Mouse (Mus musculus) neural tube, embryonic 13.5 days (tissue): ENCODE measurements around the gene Commd8. TPM values are rescaled to one million over a fixed set of nuclear protein-coding genes. Genes with fewer than 3 reads are reported as not detected.
A peak's percentile ranks its signal among the peaks of the same experiment; 100 is the strongest.

Experiments
- ATAC-seq: fragments of 200-750 bp; cut with Nextera tagmentation; 2 replicates; pipeline ENCODE4 v1.8.0; 2017; ENCODE audit warnings: low read depth, mild to moderate bottlenecking, moderate TSS enrichment, moderate library complexity
- H3K27ac ChIP-seq: fragments of 300-500 bp; sonication (generic); replicated peaks from 2 replicates; pipeline ENCODE4 v1.5.1; 2015; ENCODE audit warnings: moderate library complexity, mild to moderate bottlenecking, inconsistent platforms
- H3K27me3 ChIP-seq: fragments of 300-500 bp; sonication (generic); 2 replicates; pipeline ENCODE4 v1.6.1; 2015; ENCODE audit warnings: mild to moderate bottlenecking, inconsistent platforms
- H3K36me3 ChIP-seq: fragments of 300-500 bp; sonication (generic); 2 replicates; pipeline ENCODE4 v1.6.1; 2015; ENCODE audit warnings: mild to moderate bottlenecking, inconsistent platforms
- H3K4me1 ChIP-seq: fragments of 300-500 bp; sonication (generic); replicated peaks from 2 replicates; pipeline ENCODE4 v1.6.1; 2015; ENCODE audit warnings: inconsistent platforms
- H3K4me2 ChIP-seq: fragments of 300-500 bp; sonication (generic); 2 replicates; pipeline ENCODE4 v1.6.1; 2015; ENCODE audit warnings: inconsistent platforms, mild to moderate bottlenecking, moderate library complexity
- H3K4me3 ChIP-seq: fragments of 300-500 bp; sonication (generic); 2 replicates; pipeline ENCODE4 v1.5.1; 2015; ENCODE audit warnings: mild to moderate bottlenecking, inconsistent platforms
- H3K9ac ChIP-seq: fragments of 300-500 bp; sonication (generic); 2 replicates; pipeline ENCODE4 v1.6.1; 2015; ENCODE audit warnings: moderate library complexity, mild to moderate bottlenecking, inconsistent platforms
- H3K9me3 ChIP-seq: fragments of 300-500 bp; sonication (generic); 2 replicates; pipeline ENCODE4 v1.6.1; 2016; ENCODE audit warnings: inconsistent platforms
- WGBS: fragments of 180-500 bp; shearing (Covaris S2); methylation state at CpG from one replicate; pipeline ENCODE4 v1.1.7; 2015; 5-methylcytosine and 5-hydroxymethylcytosine counted together
- polyA plus RNA-seq: library from polyadenylated mRNA; unstranded; fragments of >200 nt; fragmentation: Nextera tagmentation; extraction: Ambion mirVana; gene quantifications from 2 replicates; pipeline ENCODE4 v1.2.1, GENCODE M21; 2015

The Commd8 gene
- 150 and 156 TPM in 2 replicates for polyA plus RNA-seq

DNA sequence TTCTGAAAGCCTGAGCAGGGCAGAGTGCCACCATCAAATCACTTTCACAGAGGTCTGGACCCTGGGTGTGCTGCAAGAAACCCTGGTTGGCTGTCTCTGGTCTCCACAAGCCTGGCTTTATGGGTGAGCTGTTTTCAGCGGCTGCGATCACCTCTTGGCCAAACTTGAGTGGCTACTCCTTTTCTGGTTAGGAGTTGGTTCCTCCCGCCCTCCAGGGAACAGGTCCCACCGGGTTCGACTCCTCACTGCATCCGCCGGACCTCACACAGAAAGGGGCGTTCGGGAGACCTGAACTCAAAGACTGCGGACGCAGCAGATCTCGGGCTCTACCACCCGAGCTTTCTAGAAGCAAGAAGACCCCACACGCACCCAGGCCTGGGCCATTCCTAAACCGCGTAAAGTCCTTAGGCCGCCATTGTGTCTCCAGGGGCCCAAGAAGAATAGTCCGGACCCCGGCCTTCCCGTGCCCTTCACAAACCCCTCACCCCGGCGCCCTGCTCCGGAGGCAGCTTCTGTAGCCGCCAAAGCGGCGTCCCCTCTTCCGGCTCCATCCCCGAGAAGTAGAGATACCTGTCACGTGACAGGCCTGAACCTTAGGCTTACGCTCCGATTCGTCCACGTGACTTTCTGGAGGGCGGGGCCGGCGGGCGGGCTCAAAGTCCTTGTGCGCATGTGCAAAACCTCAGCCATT lies at the start of gene Commd8:
Gene Commd8, minus strand, starts transcription at position 596 of the 691 bp plus-strand sequence.
- H3K4me3 ChIP-seq: peak within 1 kb of the TSS; percentile 82
- no peaks in the 10 kb centered on the region for H3K27me3 ChIP-seq
- 0 out of 2 replicates have a peak, but pooled peaks cover 7% of the 10 kb centered on the region for H3K36me3 ChIP-seq
- peak within 1 kb of the TSS; percentile 77 for H3K27ac ChIP-seq
- ATAC-seq: peak; percentile 93
- H3K4me1 ChIP-seq: peaks cover 28% of the 10 kb centered on the region
- WGBS: under 1% methylated on average over 38 of the region's 38 CpGs
- H3K9ac ChIP-seq: peak within 1 kb of the TSS; percentile 87
- peak within 1 kb of the TSS; percentile 79 for H3K4me2 ChIP-seq
- no peaks in the 10 kb centered on the region for H3K9me3 ChIP-seq

DNA sequence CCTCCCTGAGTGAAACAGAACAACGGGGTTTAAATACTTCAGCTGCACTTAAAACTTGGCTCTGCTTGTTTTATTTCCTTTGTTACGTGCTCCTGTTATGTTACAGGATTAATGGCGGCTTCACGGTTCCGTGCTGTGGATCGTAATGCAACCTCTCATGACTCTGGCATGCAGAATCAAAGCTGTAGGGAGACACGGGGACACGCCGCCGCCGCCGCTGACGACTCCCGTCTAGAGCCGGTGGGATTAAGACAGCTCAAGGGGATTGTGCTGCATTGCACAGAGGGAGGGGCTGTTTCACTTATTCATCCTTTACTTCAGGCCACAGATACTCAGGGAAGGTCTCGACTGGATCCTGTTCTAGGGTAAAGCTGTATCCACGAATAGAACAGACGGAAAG lies 43.8 kb upstream of the Commd8 start:
- WGBS: 88% methylated on average over 18 of the region's 18 CpGs
- H3K9ac ChIP-seq: no peak overlapping the region
- no peaks in the 10 kb centered on the region for H3K27me3 ChIP-seq
- H3K4me2 ChIP-seq: no peak overlapping the region
- H3K36me3 ChIP-seq: no peaks in the 10 kb centered on the region
- ATAC-seq: no peak
- H3K4me1 ChIP-seq: no peaks in the 10 kb centered on the region; the same call in 1 of the 2 replicates
- H3K4me3 ChIP-seq: no peak overlapping the region
- no peaks in the 10 kb centered on the region for H3K9me3 ChIP-seq
- no peak overlapping the region for H3K27ac ChIP-seq

DNA sequence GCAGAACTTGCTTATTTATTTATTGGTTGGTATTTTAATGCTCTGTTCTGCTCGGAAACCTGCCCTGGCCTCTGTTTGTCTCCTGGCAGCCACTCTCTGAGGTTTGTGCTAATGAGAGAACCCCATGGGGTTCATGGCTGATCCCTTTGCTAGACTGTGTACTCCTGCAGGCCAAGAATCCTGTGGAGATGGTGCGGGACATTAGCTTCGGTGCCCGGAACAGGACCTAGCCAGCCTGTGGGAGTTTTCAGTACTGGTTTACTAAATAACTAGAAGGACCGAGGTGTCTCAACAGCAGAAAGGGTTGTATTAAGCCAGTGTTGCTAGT lies 42.8 kb upstream of the Commd8 start:
- 71% methylated on average over 5 of the region's 5 CpGs for WGBS
- no peak overlapping the region for H3K9ac ChIP-seq
- no peak for ATAC-seq

DNA sequence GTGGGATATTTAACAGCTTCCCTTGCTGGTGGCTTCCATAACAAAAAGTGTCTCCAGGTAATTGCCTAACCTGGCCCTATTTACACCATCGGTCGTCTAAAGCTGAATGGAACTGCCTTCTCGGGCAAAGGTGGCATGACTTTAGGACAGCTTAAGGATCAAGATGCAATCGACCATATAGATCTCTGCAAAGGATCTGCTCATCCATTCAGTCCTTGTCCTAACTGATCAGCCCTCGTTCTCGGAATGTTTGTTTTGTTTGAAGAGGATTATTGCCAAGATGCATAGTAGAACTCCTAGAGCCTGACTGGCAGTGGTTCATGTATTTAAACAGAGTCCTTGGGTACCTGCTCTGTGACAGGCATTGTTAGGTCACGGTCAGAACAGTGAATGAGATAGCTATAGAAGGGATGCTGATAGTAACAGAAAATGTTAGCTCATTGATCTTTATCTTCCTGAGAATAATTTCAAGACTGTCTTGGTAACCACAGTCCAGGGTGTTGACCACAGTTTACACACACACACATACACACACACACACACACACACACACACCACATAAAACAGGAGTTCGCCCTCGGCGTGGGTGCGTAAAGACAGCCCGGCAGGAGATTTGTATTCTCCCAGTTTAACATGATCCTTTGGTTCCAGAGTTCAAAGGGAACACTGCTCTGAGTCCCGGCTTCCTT lies 42.3 kb upstream of the Commd8 start:
- Histone ChIP-seq H3K27ac (no peak overlapping the region), H3K9me3 (no peaks in the 10 kb centered on the region), H3K4me1 (no peaks in the 10 kb centered on the region; the same call in 1 of the 2 replicates), H3K27me3 (no peaks in the 10 kb centered on the region), H3K4me2 (no peak overlapping the region), H3K9ac (no peak overlapping the region), H3K4me3 (no peak overlapping the region), H3K36me3 (no peaks in the 10 kb centered on the region)
- no peak for ATAC-seq
- 78% methylated on average over 13 of the region's 13 CpGs for WGBS

More for the DNA sequence above, 42.8 kb upstream of the Commd8 start:
- Histone ChIP-seq H3K36me3 (no peaks in the 10 kb centered on the region), H3K4me3 (no peak overlapping the region), H3K27me3 (no peaks in the 10 kb centered on the region), H3K27ac (no peak overlapping the region), H3K4me2 (no peak overlapping the region), H3K9me3 (no peaks in the 10 kb centered on the region), H3K4me1 (no peaks in the 10 kb centered on the region; the same call in 1 of the 2 replicates)

DNA sequence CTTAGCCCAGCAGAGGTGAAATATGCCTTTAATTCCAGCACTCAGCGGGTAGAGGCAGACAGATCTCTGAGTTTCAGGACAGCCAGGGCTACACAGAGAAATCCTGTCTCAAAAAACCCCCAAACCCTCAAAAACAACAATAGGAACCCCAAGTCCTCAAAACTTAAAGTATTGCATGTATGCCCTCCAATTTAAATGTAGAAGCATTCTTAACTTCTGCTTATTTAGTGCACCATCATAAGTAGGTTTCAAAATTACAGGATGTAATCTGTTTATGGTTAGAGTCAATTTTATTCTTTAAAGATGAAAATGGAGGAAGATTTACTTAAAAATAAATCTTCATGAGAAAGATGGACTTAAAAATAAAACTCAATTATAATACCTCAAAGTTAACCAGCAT lies 40.5 kb upstream of the Commd8 start:
- 94% methylated on average over 1 of the region's 1 CpGs for WGBS
- Histone ChIP-seq H3K27me3 (0 out of 2 replicates have a peak, but pooled peaks cover 3% of the 10 kb centered on the region), H3K4me2 (no peak overlapping the region), H3K9me3 (no peaks in the 10 kb centered on the region), H3K4me1 (peaks cover 7% of the 10 kb centered on the region), H3K36me3 (no peaks in the 10 kb centered on the region), H3K9ac (no peak overlapping the region), H3K4me3 (no peak overlapping the region), H3K27ac (no peak overlapping the region)
- no peak for ATAC-seq

DNA sequence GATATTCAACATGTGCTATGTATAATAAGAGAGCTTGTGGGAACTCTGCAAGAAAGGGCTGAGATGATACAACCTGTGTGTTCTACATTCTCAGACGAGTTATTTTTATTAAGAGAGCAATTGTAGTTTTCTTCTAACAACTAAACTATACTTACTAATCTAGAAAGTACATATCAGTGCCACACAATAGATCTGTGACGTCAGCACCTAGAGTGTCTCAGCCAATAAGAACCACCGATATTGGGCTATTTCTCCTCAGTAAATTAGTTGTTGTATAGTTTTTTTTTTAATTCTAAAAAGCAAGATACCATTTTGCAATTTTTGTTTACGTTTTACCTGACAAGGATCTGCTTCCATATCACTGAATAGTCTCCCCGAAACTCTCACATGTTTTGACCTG lies 37.3 kb upstream of the Commd8 start:
- ATAC-seq: no peak
- Histone ChIP-seq H3K27ac (no peak overlapping the region), H3K27me3 (0 out of 2 replicates have a peak, but pooled peaks cover 3% of the 10 kb centered on the region), H3K4me1 (peaks cover 8% of the 10 kb centered on the region; the same call in 1 of the 2 replicates), H3K9ac (no peak overlapping the region), H3K9me3 (no peaks in the 10 kb centered on the region), H3K36me3 (no peaks in the 10 kb centered on the region), H3K4me3 (no peak overlapping the region), H3K4me2 (0 out of 2 replicates have a peak overlapping the region, but pooled peaks have one; percentile 13)
- 91% methylated on average over 5 of the region's 5 CpGs for WGBS

DNA sequence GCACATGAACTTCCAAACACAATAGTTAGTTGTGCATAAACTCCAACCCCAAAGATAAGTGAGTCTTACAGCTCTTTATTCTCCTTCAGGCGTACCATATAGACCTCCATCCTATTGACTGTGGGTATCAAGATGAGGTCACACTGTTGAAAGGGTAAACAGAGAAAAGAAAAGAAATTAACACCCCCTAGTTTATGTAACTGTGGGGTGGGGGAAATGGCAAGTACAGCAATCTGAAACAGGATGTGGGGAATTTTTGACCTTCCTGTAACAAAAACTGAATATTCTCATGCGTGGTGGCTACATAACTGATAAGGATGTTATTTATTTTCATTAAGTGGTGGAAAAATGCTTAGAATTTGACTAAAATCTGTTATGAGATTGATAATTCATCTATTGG lies 36.5 kb upstream of the Commd8 start:
- H3K27me3 ChIP-seq: 0 out of 2 replicates have a peak, but pooled peaks cover 3% of the 10 kb centered on the region
- ATAC-seq: no peak
- H3K9me3 ChIP-seq: no peaks in the 10 kb centered on the region
- no peaks in the 10 kb centered on the region for H3K36me3 ChIP-seq
- no peak overlapping the region for H3K4me3 ChIP-seq
- no peak overlapping the region for H3K27ac ChIP-seq
- no peak overlapping the region for H3K9ac ChIP-seq
- peak overlapping the region; percentile 82 for H3K4me2 ChIP-seq
- 78% methylated on average over 2 of the region's 2 CpGs for WGBS
- peaks cover 8% of the 10 kb centered on the region; the same call in 1 of the 2 replicates for H3K4me1 ChIP-seq

DNA sequence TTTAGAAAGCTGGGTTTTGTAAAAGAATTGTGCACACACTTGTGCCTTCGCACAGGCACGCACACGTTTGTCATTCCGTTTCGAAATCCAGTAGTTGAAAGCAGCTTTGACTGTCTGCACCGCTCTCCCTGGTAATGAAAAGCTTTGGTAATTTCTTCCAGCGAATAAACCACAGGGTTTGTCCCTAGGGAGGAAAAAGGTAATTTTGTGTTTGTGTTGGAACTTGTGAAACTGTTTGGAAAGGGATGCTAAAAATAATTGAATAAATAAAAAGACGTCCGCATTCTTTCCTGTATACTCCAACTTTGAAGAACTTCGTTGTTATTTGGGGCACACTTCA lies 35.7 kb upstream of the Commd8 start:
- H3K27me3 ChIP-seq: 0 out of 2 replicates have a peak, but pooled peaks cover 3% of the 10 kb centered on the region
- H3K9ac ChIP-seq: peak overlapping the region; percentile 72
- peak overlapping the region; percentile 82 for H3K4me2 ChIP-seq
- H3K36me3 ChIP-seq: no peaks in the 10 kb centered on the region
- no peak overlapping the region for H3K27ac ChIP-seq
- WGBS: 14% methylated on average over 10 of the region's 10 CpGs
- peak; percentile 41; the same call in 1 of the 2 replicates for ATAC-seq
- H3K9me3 ChIP-seq: no peaks in the 10 kb centered on the region
- peaks cover 8% of the 10 kb centered on the region; the same call in 1 of the 2 replicates for H3K4me1 ChIP-seq
- H3K4me3 ChIP-seq: peak overlapping the region; percentile 61

DNA sequence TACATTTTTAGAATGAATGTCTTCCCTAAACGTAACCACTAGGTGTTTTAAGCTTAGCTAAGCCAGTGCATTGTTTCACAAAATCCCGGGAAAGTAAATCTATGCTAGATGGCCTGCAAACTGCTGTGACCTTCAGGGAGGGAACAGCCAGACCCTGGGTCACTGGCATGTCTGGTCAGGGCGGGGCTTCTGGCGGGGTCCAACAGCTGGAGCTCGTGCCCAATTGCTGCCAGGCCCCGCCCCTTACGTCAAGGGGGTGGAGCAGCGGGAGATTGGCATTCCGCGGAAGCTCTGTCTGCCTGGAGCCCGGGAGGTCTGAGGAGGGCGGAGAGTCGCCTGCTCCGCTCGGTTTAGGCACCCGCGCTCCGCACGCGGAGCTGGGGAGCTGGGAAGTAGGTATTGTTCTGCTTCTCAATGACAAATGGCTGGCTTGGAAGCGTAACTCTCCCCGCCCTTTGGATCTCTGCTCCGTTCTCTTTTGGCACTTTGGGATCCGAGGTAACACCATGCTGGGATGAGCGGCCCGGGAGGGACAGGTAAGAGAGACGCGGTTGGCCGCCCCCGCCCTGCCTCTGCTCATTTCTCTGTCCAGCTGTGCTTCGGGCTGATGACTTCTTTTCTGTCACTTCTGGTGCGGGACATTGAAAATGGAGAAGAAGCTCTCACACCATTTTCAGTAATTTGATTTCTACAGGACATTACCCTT lies 35.2 kb upstream of the Commd8 start:
- peak overlapping the region; percentile 72 for H3K9ac ChIP-seq
- 0 out of 2 replicates have a peak, but pooled peaks cover 3% of the 10 kb centered on the region for H3K27me3 ChIP-seq
- peaks cover 8% of the 10 kb centered on the region; the same call in 1 of the 2 replicates for H3K4me1 ChIP-seq
- no peak overlapping the region for H3K27ac ChIP-seq
- H3K36me3 ChIP-seq: no peaks in the 10 kb centered on the region
- under 1% methylated on average over 32 of the region's 32 CpGs for WGBS
- peak; percentile 98 for ATAC-seq
- no peaks in the 10 kb centered on the region for H3K9me3 ChIP-seq
- H3K4me2 ChIP-seq: peak overlapping the region; percentile 82
- peak overlapping the region; percentile 61 for H3K4me3 ChIP-seq

DNA sequence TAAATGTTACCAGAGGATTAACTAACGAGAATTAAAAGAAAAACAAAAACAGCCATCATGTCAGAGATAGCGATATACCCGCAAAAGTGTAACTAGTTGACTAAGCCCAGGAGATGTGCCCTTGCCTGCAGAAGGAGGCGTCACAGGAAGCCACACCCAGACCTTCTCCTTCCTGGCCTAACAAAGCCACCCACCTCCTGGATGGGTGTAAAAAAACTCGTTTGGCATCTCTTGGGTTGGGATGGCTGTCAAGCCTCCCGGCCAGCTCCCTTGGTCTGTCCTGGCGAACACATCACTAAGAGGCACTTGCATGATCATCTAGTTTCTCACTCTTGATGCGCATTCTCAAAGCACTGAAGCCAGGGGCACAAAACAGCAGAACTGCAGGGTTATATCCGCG lies 34.0 kb upstream of the Commd8 start:
- Histone ChIP-seq H3K9me3 (no peaks in the 10 kb centered on the region), H3K9ac (no peak overlapping the region), H3K4me2 (no peak overlapping the region; the same call in 1 of the 2 replicates), H3K4me1 (peaks cover 8% of the 10 kb centered on the region; the same call in 1 of the 2 replicates), H3K27me3 (0 out of 2 replicates have a peak, but pooled peaks cover 3% of the 10 kb centered on the region), H3K36me3 (no peaks in the 10 kb centered on the region), H3K27ac (no peak overlapping the region), H3K4me3 (no peak overlapping the region)
- 0 out of 2 replicates have a peak, but pooled peaks have one; percentile 13 for ATAC-seq
- 43% methylated on average over 10 of the region's 10 CpGs for WGBS

DNA sequence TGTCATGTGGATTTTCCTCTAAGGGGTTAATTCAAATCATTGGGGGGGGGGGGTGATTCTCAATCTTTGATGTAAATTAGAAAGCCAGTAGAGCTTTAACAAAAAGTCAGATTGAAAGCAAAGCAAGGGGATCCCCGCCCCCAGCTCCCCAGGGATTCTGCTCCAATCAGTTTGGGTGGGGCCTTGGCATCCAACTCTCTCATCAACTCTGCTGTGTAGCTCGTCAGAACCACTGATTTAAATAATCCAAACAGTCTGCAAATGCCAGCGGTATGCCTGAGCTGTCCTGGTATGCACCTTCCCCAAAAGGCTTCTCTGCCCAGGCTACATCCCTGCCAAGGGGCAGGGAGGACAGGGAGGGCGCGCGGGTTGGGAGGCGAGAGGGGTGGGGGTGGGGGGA lies 33.6 kb upstream of the Commd8 start:
- Histone ChIP-seq H3K4me2 (no peak overlapping the region; the same call in 1 of the 2 replicates), H3K36me3 (no peaks in the 10 kb centered on the region), H3K27me3 (0 out of 2 replicates have a peak, but pooled peaks cover 3% of the 10 kb centered on the region), H3K9me3 (no peaks in the 10 kb centered on the region), H3K9ac (no peak overlapping the region), H3K27ac (no peak overlapping the region), H3K4me3 (no peak overlapping the region), H3K4me1 (peaks cover 8% of the 10 kb centered on the region; the same call in 1 of the 2 replicates)
- WGBS: 41% methylated on average over 7 of the region's 7 CpGs
- no peak for ATAC-seq

DNA sequence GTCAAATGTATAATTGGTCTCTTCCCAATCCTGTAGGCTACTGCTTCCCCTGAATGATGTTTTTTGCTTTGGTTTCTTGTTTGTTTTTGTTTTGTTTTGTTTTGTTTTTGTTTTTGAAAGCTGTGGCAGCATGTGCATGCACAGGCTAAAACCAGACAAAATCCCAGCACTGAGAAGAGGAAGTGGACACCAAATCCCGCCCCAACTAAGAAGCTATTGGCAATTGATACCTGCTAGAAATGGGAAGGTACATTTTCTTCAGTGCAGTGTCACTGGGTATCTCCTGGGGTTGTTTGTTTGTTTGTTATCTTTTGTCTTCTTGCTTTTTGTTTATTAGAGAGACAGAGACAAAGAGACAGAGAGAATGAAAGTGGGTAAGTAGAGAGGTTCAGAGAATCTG lies 27.5 kb upstream of the Commd8 start:
- H3K27ac ChIP-seq: no peak overlapping the region
- H3K4me3 ChIP-seq: no peak overlapping the region
- H3K4me2 ChIP-seq: no peak overlapping the region
- H3K9me3 ChIP-seq: no peaks in the 10 kb centered on the region
- no peak for ATAC-seq
- H3K27me3 ChIP-seq: no peaks in the 10 kb centered on the region
- WGBS: 93% methylated on average over 1 of the region's 1 CpGs
- H3K9ac ChIP-seq: no peak overlapping the region
- H3K36me3 ChIP-seq: no peaks in the 10 kb centered on the region
- no peaks in the 10 kb centered on the region for H3K4me1 ChIP-seq
